Mouse (Mus musculus): ENCODE measurements at regions not wholly inside any gene's neighbourhood (a gene's known extent, or its start where the extent isn't known, plus 50 kb on each side); places are given as distances from the start of the nearest gene placed in this dataset.
"Not testable (repeated sequence)": the region's sequence is repeated elsewhere in the genome, so short reads cannot be mapped to it uniquely, and the experiment has no call there.

DNA sequence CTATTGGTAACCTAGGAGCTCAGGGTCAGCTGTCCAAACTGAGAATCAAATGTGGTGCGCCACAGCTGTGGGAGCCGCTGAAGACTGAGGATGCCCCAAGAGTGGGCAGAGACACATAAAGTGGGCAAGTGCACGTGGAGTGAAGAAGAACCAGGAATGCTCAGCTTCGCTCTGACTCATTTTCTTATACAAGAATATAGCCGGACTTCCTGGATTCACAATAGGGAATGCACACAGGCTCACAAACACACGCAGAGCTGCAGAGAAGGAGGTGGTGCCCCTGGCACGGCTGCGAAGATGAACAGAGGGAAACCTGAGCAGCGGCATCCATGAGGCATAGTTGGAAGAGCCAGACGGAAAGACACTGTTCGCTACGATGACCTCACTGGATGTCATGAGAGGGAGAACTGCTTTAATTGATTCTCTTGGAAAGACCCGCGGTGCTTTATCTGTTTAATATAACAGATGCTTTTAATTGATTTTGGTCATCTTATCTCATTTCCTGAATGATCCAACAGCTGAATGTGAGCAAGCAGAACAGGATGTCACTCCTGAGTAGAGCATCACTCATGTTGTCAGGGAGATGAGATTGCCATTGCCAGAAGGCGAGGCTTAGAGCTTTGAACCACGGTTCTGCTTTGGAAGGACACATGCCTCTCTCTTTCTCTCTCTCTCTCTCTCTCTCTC lies 143.3 kb downstream of the Enc1 start:
- DNase-seq (ENCODE audit: low spot score) = no peak
- intact Hi-C loops (cut with DNase I) = no loop called here

DNA sequence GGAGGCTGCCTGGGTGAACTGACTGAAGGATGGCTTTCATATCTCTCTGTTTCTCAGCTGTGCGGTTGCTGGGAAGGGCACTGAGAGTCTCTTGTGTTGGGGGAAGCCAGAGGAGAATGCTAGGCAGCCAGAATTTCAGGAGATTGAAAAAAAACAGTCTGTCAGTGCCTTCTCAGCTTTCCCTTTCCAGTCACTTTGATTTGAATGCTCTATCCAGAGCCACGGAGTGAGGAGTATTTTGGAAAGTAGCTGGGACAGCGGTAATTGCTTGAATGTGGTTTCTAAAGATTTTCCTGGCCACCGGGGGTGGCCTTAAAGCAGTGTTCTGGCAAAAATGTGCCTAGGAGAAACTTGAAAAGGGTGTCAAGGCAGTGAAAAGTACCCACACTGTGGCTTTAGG lies 142.4 kb downstream of the Enc1 start:
- intact Hi-C loops (cut with DNase I) = no loop called here

DNA sequence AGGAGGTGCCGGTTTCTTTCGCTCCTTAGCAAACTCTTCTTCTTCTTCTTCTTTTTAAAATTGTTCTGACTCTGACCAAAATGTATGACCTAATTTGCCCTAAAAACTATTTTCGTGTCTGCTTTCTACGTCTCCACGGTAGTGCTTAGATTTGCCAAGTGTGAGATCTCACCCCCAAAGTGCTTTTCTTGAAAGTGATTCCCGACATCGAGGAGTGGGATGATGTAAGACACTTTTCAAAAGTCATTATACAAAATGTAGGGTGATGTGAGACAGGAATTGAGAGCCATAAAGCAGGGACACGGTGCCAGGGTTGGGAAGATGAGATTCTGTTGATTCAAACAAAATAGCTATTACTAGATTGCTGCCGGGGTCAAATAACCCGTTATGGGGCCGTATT lies 139.5 kb downstream of the Enc1 start:
- DNase-seq (ENCODE audit: low spot score) = no peak
- intact Hi-C loops (cut with DNase I) = no loop called here

More for the DNA sequence above, 142.4 kb downstream of the Enc1 start:
- DNase-seq (ENCODE audit: low spot score) = no peak

DNA sequence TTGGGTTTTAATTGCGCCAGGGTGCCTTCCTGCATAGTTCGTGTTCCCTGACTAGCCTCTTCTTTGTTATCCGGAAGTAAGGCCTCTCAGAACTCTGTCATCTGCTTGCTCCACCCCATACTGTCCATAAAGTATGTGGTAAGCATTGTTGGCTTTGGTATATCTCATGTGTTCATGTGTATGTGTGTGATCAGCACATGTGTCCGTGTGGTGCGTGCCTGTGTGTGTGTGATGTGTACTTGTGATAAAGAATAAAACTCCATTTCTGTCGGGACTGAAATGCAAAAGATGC lies 135.3 kb downstream of the Enc1 start:
- DNase-seq (ENCODE audit: low spot score) = no peak
- intact Hi-C loops (cut with DNase I) = no loop called here

DNA sequence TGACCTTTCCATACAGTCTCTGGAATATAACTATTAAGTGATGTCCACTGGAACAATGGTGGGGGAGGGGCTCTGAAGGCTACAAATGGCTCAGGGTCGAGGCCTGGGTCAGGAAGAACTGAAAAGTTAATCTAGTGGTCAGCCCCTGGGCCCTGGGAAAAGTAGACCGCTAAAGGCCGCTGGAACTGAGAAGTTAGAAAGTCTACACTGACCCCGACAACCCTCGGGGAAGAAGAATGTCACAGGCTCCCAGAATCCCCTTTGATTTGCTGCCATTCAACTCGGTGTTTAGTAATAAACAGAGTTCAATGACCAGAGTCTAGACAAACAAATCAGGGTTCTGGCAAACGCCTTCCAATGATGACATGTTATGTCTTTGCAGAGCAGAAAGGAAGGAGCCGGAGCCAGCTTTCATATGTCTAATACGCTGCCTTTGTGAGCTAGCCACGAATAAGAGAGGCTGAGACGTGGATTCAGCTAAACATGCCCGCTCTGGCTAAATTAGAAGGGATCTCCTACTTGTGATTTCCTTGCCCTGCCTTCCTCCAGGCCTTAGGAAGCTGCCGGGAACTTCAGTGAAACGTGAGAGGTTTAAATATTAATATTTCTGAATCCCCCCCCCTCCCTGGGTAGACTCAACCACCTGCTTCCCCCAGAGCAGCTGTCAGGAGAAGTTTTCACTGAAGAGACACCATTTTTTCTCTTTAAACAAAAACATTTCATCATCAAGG lies 134.8 kb downstream of the Enc1 start:
- DNase-seq (ENCODE audit: low spot score) = no peak
- intact Hi-C loops (cut with DNase I) = no loop called here

DNA sequence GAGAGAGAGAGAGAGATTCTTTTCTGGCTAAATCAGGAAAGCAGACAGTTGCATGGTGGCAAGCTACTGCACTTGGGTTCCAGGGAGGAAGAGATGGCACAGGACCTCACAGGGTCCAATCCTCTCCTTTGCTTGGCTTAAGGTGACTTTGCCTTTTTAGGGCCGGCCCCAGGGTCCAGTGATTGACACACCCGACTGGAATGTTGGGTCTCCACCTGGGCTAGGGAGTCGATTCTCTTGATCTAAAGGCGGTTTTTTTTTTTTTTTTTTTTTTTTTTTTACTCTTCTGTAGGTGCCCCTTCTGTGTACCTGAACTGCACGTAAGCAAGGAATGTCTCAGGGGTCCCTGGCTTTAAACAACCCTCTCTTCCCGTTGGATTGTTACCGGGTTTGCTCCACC lies 131.4 kb downstream of the Enc1 start:
- intact Hi-C loops (cut with DNase I) = no loop called here
- DNase-seq (ENCODE audit: low spot score) = no peak

DNA sequence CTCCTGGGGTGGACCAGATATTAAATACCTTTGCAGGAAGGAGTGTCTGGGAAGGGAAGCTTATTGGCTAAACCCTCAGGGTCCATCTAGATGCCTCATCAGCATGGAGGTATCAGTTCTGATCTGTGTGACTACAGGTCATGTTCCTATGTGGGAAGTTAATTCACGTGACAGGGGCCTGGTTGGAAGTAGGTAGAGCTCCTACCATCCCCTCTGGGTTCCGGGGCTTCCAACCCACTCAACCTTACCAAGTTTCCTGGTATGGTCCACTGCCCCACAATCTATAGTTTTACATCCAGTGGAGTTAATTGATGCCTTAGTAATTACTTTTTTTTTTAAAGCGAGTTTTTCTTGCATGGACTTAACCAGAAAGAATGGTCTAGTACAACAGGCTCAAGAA lies 130.3 kb downstream of the Enc1 start:
- DNase-seq (ENCODE audit: low spot score) = no peak
- intact Hi-C loops (cut with DNase I) = no loop called here

DNA sequence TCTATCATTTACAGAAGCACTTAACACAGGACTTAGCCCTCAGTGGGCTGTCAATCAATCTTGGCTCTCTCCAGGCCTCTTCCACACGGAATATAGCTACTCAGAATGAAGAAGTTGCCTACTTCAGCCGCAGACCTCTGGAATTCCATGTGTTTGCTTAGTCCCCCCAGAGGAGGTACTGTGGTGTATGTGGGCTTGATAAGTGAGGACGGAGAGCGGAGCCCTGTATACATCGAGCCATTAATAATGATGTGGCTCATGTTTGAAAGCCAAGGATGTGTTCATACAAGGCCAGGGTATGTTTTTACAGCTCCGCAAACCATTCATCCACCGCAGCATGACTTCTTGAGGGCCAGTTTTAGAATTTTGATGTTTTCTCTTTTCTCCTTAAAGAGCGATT lies 125.8 kb downstream of the Enc1 start:
- no peak for DNase-seq (ENCODE audit: low spot score)
- intact Hi-C loops (cut with DNase I) = no loop called here

DNA sequence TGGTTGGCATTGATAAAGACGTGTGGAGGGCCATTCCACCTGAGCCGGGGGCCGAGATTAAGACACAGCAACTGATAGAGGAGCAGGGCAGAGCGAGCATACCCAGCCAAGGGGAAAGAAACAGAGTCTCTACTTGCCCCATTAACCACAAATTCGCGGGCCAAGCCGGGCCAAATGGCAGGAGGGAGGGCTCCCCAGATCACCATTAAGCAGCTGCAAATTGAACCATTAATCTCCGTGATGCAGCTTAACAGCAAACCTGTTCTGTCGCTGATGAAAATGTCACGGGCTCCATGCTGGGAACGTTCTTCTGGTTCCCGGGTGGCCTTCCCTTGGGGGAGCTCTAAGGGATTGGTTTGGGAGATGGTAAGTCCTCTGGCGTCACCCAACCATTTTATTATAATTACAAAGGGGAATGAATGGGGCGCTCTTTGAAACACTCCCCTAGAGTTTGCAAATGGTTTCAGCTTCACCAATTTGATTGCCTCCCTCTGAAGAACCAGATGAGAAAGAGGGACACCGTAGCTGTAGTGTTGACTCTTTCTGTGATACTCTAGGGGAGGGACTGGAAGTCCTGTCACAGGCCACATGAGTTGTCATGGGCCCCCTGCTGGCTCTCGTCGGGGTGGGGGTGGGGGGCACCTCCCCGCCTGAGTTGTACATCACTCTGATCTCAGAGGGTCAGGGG lies 124.8 kb downstream of the Enc1 start:
- no peak for DNase-seq (ENCODE audit: low spot score)
- intact Hi-C loops (cut with DNase I) = no loop called here

DNA sequence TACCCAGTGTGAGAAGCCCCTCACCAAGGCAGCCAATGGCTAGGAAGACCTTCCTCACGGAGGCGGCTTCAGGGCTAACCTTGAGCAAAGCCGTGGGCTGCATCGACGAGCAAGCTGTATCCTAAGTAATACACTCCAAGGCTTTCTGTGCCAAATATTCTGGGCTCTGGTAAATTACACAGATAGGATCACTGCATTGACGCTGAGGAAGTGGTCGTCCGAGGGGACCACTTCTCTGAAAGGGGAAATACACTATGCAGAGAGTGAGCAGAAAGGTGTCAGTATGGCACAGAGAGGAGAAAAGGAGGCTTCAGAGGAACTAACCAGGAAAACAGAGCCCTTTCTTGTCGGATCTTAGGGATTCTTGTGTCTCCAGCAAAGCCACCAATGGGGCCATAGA lies 124.1 kb downstream of the Enc1 start:
- no peak for DNase-seq (ENCODE audit: low spot score)
- intact Hi-C loops (cut with DNase I) = no loop called here

DNA sequence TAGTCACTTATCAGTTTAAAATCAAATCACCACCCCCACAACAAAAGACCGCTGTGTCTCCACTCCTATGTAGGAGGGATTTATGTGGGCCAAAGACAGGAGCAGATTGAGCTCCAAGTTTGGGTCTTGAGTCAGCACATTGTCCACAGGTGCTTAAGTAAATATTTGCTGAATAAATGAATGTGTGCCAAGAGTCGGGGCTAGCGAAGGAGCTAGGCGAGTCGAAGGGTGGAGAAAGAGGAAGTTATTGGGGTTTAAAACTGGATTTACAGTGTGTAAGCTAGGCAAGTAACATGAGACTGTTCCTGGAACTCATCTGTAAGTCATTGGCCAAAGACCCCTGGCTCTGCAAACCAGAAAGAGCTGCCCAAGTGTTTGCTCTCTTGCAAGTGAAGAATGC lies 122.9 kb downstream of the Enc1 start:
- no peak for DNase-seq (ENCODE audit: low spot score)
- intact Hi-C loops (cut with DNase I) = no loop called here

DNA sequence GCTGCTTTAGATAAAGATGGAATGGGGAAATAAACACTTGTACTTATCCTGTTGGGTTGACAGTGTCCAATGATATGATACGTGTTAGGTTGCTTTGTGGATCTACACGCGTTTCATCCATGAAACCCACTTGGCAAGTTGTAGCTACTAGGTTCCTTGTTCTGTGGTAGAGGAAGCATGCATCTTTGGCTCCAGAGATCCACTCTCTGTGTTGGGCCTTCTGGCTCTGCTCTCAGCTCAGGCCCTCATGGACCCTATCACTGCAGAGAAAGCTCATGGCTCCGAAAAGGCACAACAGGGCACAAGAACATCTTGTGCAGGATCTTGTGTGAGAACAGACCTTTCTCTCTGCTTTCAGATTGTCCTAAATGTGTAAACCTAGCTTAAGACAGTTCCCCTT lies 122.3 kb downstream of the Enc1 start:
- intact Hi-C loops (cut with DNase I) = no loop called here
- no peak for DNase-seq (ENCODE audit: low spot score)

DNA sequence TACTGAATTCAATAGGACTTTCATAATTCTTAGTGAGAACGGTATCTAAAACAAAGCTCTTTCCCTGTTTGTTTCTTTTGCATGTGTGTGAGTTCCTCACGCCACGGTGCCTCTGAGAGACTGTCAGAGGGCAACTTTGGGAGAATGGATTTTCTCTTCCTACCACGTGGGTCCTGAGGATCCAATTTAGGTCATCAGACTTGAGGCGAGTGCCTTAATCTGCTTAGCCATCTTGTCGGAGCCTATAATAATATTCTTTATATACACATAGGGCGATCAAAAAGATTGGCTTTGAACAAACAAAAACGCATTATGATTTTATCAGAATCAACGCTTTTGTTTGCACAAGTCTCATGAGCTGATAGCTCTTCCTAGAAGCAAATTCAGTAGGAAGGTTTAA lies 119.6 kb downstream of the Enc1 start:
- intact Hi-C loops (cut with DNase I) = no loop called here
- no peak for DNase-seq (ENCODE audit: low spot score)

DNA sequence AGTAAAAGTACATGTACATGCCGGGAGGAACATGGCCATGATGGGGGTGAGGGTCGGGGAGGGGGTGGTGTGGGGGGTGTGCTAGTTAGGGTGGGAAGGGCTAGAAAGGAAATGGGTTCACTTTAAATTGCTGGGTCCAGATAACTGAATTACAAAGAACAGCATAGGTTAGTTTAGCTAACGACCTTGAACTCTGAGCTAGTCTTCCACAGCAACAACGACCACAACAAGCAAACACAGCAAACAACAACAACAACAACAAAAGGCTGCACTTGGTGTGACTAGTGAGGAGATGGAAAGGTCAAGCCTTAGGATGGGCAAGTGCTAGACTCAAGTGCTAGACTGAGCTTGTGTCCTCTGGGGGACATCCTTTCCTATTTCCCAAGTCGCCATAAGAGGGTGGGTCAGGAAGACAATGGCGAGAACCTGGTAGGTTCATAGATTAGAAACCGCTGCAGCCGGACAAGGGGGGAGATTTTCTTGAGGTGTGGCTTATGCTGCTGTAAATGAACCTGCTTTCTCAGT lies 117.9 kb downstream of the Enc1 start:
- DNase-seq (ENCODE audit: low spot score) = no peak
- intact Hi-C loops (cut with DNase I) = no loop called here

DNA sequence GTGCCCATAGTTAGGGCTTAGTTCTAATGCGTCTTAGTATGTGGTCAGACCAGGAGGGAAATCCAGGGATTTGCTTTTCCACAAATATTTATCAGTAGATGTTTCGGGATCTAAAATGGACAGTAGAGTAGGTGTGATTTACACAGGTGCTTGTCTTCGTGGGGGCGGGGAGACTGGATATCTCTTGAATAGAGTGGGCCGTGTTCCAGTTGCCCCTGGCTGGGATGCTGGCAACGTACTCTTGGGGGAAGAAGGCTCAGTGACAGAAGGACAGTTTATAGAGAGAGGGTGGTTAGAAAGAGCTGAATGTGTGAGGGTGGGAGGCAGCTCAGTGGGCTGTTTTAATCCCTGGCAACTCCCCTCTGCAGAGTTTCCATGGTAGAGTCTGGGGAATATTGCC lies 117.4 kb downstream of the Enc1 start:
- DNase-seq (ENCODE audit: low spot score) = no peak
- intact Hi-C loops (cut with DNase I) = no loop called here

DNA sequence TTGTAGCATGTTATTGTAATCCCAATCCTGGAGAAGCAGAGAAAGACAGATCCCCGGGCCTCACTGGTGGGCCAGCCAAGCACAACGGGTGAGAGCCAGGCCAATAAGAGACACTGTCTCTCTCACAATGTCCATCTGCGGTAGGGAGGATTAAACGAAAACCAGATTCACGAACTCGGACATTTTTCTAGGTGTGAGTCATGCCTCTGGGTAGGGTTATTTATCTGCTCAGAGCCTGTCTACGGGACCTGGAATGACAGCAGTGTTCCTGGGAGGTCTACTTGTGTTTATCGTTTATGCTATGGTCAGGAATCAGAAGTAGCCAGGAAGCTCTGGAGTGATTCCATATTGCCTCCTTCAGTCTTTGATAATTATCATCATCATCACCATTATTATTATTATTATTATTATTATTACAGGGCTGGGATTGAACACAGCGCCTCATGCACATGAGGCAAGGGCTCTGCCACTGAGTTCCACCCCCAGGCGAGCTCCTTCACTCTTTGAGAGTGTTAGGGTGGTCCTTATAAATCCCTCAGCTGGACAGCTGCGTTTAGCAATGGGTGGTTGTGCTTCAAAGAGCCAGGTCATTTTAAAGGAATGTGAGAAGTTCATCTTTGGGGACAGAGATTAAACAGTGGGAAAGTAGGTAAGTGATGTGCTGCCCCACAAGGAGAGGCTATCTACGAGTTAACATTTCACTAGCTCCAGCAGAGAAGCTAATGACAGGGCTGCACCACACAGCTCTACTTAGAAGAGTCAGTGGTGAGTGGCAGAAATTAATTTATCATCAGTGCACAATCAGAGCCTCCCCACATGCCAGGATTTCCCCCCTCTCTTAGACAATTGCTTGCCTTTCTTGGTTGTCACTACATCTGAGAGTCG lies 116.3 kb downstream of the Enc1 start:
- intact Hi-C loops (cut with DNase I) = no loop called here

DNA sequence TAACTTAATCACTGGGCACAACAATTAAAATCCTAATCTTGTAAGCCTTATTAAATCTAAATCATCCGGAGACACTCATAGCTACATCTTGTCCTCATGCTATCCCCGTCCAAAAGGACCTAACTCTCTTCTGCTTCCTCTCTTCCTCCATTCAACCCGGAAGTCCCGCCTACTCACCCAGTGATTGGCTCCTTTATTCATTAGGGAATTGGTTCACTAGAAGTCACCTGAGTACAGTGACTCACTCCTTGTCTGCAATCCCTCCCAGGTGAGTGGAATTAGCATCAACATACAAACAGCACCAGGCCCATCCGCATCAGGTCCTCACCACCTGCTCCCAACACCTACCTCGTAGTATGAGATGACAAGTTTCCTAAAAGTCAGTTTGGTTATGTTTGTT lies 114.5 kb downstream of the Enc1 start:
- intact Hi-C loops (cut with DNase I); DNase-seq (ENCODE audit: low spot score): not testable (repeated sequence)

More for the DNA sequence above, 116.3 kb downstream of the Enc1 start:
- no peak for DNase-seq (ENCODE audit: low spot score)

DNA sequence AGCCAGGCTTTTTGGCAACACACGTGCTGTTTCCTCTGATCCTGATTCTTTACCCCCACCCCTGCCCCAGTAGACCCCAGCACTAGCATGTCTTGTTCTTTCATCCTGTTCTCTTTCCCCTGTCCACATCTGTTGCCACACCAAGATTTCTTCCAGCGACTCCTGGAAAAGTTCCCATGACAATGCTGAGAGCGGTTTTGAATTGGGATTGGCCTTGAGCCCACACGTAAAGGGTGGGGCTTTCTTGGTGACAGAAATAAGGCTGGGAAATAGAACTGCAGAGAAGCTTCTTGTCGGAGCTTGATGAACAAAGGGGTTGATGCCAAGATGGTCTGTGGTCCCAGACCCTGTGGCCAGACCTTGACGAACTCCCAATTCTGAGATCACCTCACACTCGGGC lies 106.8 kb downstream of the Enc1 start:
- intact Hi-C loops (cut with DNase I) = no loop called here
- no peak for DNase-seq (ENCODE audit: low spot score)

DNA sequence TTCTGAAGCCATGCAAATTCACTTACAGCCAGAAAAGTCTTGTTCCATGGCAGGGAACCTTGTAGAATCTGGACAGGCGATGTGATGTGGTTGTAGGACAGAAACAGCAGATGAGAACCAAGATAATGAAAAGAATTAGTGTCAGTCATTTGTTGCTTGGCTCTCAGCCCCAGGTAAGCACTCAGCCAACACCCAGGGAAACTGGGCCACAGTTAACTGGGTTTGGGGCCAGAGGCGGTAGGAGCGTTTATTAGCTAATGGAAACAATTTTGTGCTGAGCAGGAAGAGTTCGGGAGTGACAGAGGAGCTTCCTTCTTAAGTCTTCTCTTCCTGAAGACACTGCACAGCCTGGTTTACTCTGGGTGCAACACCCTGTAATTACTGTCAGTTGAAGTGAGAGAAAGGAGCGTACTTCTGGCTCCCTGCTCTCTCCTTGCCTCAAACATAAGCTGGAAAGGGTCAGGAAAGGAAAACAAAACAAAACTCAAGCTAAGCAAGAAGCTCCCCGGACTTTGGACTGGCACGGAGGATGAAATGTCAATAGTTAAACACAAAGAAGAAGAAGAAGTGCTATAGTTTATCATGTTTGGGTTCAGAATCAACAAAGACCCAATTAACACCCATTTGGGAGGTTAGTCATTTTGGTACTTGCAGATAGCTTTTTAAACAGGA lies 100.4 kb downstream of the Enc1 start:
- DNase-seq (ENCODE audit: low spot score) = no peak
- intact Hi-C loops (cut with DNase I) = no loop called here

DNA sequence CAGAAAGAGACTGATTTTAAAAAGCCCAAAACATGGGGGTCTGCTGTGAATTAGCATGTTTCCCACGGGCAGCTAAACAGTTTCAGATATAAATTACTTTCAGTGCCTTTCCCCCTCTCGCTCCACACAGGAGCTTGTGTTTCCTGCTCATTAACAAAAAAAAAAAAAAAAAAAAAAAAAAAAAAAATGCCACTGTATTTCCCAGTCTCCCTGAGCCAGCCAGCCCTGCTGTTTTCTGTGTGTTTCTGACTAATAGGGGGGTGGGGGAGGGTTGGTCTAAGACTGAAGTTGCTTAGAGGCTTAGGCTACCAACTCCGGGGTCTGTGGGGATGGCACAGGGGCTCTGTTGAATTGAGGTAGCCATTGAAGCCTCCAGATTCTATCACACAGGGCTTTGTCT lies 97.0 kb downstream of the Enc1 start:
- intact Hi-C loops (cut with DNase I) = loop anchor here (5.0 kb wide), 1 partner anchor 209 kb away; no protein-coding TSS in a partner anchor
- no peak for DNase-seq (ENCODE audit: low spot score)

Data from heart, postnatal 25 days (tissue).